Mouse (Mus musculus): ENCODE measurements around the gene Tpcn2. TPM values are rescaled to one million over a fixed set of nuclear protein-coding genes. Genes with fewer than 3 reads are reported as not detected.

Tpcn2 gene
- 29.1 TPM for total RNA-seq (2023)

GRCm38 (mm10) chr7:145283487-145284187, at the start of gene Tpcn2:
Gene Tpcn2 (minus strand): TSS chr7:145284011.

GRCm38 (mm10) chr7:145314785-145315411, 31.1 kb upstream of the Tpcn2 start, which contains the start of gene Mrgprd:
Gene Mrgprd (plus strand): TSS chr7:145314835.

GRCm38 (mm10) chr7:145300321-145301007, 16.7 kb upstream of the Tpcn2 start, which contains the start of gene Mrgprf:
Gene Mrgprf (plus strand): TSS chr7:145300828.

GRCm38 (mm10) chr7:145208006-145208405, 75.8 kb downstream of the Tpcn2 start, which contains the start of gene 1810010D01Rik:
Gene 1810010D01Rik (minus strand): TSS chr7:145208119.

Other genes with a start within 250 kb of the Tpcn2 start
- 2.3 TPM for gene 1810010D01Rik, start 75.9 kb downstream of the Tpcn2 start, total RNA-seq (2023)
- not detected for gene Mrgprf, start 16.8 kb upstream of the Tpcn2 start, total RNA-seq (2023)
- gene Mrgprd, start 30.8 kb upstream of the Tpcn2 start, total RNA-seq (2023): not detected